Mouse (Mus musculus): ENCODE data around the gene Gramd1c.

DNA sequence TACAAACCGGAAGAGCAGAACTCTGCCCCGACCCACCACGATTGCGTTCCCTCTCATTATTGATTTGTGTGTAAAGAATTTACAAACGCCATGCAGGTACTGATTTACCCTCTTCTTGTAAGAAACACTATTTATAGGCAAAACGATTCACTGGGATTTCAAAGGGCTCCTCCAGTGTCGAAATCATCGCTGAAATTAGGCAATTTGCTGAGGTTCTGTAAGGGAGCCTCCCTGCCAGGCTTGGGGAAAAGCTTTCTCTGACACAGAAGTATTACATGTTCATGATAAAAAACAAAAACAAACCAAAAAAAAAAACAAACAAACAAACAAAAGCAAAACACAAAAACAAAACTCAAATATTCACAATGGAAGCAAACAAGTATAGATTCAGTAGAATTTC lies 64.0 kb downstream of the Gramd1c start:
- TF ChIP-seq CTCF (IDR thresholded peaks at IDR 0.05; ENCODE audit: borderline replicate concordance, control insufficient read depth, extremely low read depth, insufficient read depth, low read length, poor library complexity) (no peak), POLR2A (IDR thresholded peaks at IDR 0.05; ENCODE audit: control insufficient read depth, extremely low read depth, insufficient read depth, low read length, poor library complexity) (no peak)
